Comparison of ENCODE assay signal across 8 mouse cellular contexts in the genomic region with DNA sequence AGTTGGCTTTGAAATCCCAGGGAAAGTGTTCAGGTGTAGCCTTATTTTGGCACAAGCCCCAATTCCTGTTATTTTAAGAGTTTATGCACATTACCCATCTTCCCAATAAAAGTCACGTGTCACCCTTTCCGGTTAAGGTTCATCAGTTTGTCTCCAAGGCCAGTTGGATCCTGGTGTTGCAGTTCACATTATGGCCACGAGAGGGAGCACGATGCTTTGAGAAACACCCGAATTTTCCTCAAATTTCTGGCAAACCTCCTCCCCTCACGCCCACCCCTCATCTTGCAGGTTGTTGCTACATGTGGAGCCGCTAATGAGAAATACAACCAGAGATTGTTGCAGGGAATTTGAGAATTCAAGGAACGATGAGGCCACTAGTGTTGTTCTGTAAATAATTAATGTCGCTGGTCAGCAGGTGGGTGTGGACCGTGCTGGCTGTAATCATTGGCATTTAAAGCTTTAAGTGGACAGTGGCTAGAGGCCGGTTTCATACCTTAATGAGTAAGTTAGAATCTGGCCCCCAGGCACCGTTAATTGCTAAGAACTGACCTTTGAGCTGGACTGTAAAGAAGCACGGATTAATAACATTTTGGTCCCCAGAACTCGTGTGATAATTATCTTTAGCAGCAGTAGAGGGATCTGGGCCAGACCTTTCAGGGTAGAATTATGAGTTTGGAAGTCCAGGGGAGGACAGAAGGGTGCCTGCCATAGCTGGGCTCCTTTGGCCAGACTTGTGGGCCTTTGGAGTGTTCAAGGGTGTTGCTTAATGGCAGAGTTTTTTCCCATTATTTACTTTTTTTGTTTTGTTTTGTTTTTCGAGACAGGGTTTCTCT. TPM values are rescaled to one million over a fixed set of nuclear protein-coding genes. Genes with fewer than 3 reads are reported as not detected.
DNase-seq lines count a peak whose midpoint lies in the region; ATAC-seq lines count a peak whose summit lies in the region.

No protein-coding gene starts in this region.

- H3K27me3 ChIP-seq in embryonic facial prominence, embryonic 11.5 days (ENCODE audit: control insufficient read depth, insufficient read depth, low read length): no peaks in the 10 kb centered on the region
- peaks cover 39% of the 10 kb centered on the region for H3K27me3 ChIP-seq in limb, embryonic 13.5 days
- no peaks in the 10 kb centered on the region for H3K27me3 ChIP-seq in midbrain, embryonic 16.5 days (ENCODE audit: control insufficient read depth, insufficient read depth, low read depth, low read length)
- H3K27me3 ChIP-seq in splenic B cell, adult 2 months (ENCODE audit: control insufficient read depth, insufficient read depth, low read length, poor library complexity, severe bottlenecking): no peaks in the 10 kb centered on the region

- H3K27ac ChIP-seq in embryonic facial prominence, embryonic 11.5 days (replicated peaks; ENCODE audit: low read depth, low read length): no peak overlapping the region
- no peak overlapping the region for H3K27ac ChIP-seq in limb, embryonic 13.5 days
- H3K27ac ChIP-seq in midbrain, embryonic 16.5 days (ENCODE audit: low read length): no peak overlapping the region

- H3K4me3 ChIP-seq in embryonic facial prominence, embryonic 11.5 days (ENCODE audit: low read depth, low read length): no peak overlapping the region
- no peak overlapping the region for H3K4me3 ChIP-seq in limb, embryonic 13.5 days
- peak overlapping the region; percentile 17; the same call in 1 of the 2 replicates for H3K4me3 ChIP-seq in midbrain, embryonic 16.5 days (ENCODE audit: low read depth, low read length)

- no peaks in the 10 kb centered on the region for H3K9me3 ChIP-seq in embryonic facial prominence, embryonic 11.5 days (replicated peaks; ENCODE audit: control insufficient read depth, low read length)
- H3K9me3 ChIP-seq in limb, embryonic 13.5 days: 0 out of 2 replicates have a peak, but pooled peaks cover under 1% of the 10 kb centered on the region
- H3K9me3 ChIP-seq in midbrain, embryonic 16.5 days (replicated peaks; ENCODE audit: control insufficient read depth, low read length, poor library complexity, severe bottlenecking): no peaks in the 10 kb centered on the region

- no peak; the same call in 1 of the 2 replicates for ATAC-seq in embryonic facial prominence, embryonic 11.5 days (replicated peaks; ENCODE audit: insufficient number of reproducible peaks, low FRiP score, low TSS enrichment, low read depth)
- ATAC-seq in limb, embryonic 13.5 days (ENCODE audit: low FRiP score, low read depth): no peak
- ATAC-seq in midbrain, embryonic 16.5 days: no peak

- intact Hi-C loops in heart, postnatal 25 days (cut with DNase I): loop anchor here (1.0 to 10.0 kb wide), 4 partner anchors 182 to 650 kb away; no protein-coding TSS in a partner anchor

- H3K9ac ChIP-seq in embryonic facial prominence, embryonic 11.5 days (replicated peaks; ENCODE audit: low read length): no peak overlapping the region
- H3K9ac ChIP-seq in limb, embryonic 13.5 days: no peak overlapping the region
- H3K9ac ChIP-seq in midbrain, embryonic 16.5 days (ENCODE audit: low read depth, low read length): 0 out of 2 replicates have a peak overlapping the region, but pooled peaks have one; percentile 18

- peak; percentile 91 for DNase-seq in heart, adult 11 months
- DNase-seq in heart, postnatal 25 days (ENCODE audit: low spot score): no peak
- DNase-seq in embryonic facial prominence, embryonic 11.5 days (ENCODE audit: low spot score): peak; percentile 92
- peak; percentile 38 to 87 for DNase-seq in heart, adult 18-20 months
- DNase-seq in kidney, adult 8-10 months: peak; percentile 79 to 87
- DNase-seq in splenic B cell, adult 2 months (ENCODE audit: low read depth, low spot score): peak; percentile 64

- no peak overlapping the region for H3K4me2 ChIP-seq in embryonic facial prominence, embryonic 11.5 days (ENCODE audit: low read depth, low read length)
- peak overlapping the region; percentile 46 for H3K4me2 ChIP-seq in limb, embryonic 13.5 days (replicated peaks)
- peak overlapping the region; percentile 54 for H3K4me2 ChIP-seq in midbrain, embryonic 16.5 days (ENCODE audit: low read length)

- no peaks in the 10 kb centered on the region for H3K4me1 ChIP-seq in embryonic facial prominence, embryonic 11.5 days (ENCODE audit: control insufficient read depth, insufficient read depth, low read length)
- peaks cover 2% of the 10 kb centered on the region; the same call in 1 of the 2 replicates for H3K4me1 ChIP-seq in limb, embryonic 13.5 days
- no peaks in the 10 kb centered on the region for H3K4me1 ChIP-seq in midbrain, embryonic 16.5 days (ENCODE audit: control insufficient read depth, insufficient read depth, low read length)

- no peaks in the 10 kb centered on the region for H3K36me3 ChIP-seq in embryonic facial prominence, embryonic 11.5 days (replicated peaks; ENCODE audit: control insufficient read depth, insufficient read depth, low read depth, low read length)
- H3K36me3 ChIP-seq in limb, embryonic 13.5 days: no peaks in the 10 kb centered on the region
- no peaks in the 10 kb centered on the region for H3K36me3 ChIP-seq in midbrain, embryonic 16.5 days (ENCODE audit: control insufficient read depth, insufficient read depth, low read length)
- no peaks in the 10 kb centered on the region for H3K36me3 ChIP-seq in splenic B cell, adult 2 months (ENCODE audit: control insufficient read depth, insufficient read depth, low read length, poor library complexity, severe bottlenecking)

- 19% methylated on average over 15 of the region's 15 CpGs for WGBS in embryonic facial prominence, embryonic 11.5 days
- 9% methylated on average over 15 of the region's 15 CpGs for WGBS in limb, embryonic 13.5 days
- WGBS in midbrain, embryonic 16.5 days: 20% methylated on average over 15 of the region's 15 CpGs

RNA-seq across cellular contexts. Expression of a gene that starts 49.2 kb away (rescaled TPM):
- 10 to 100 TPM; 44.9 to 50.9 TPM for total RNA-seq in heart, postnatal 25 days (2021)
- 33.1 and 35.5 TPM in 2 replicates for polyA plus RNA-seq in embryonic facial prominence, embryonic 11.5 days (2014; fragmentation: Nextera tagmentation; extraction: Ambion mirVana)
- 10 to 100 TPM; 47.2 to 52.9 TPM for total RNA-seq in heart, adult 18-20 months (2021)
- polyA plus RNA-seq in limb, embryonic 13.5 days (2015; fragmentation: Nextera tagmentation; extraction: Ambion mirVana): 24.9 and 25.7 TPM in 2 replicates
- polyA plus RNA-seq in midbrain, embryonic 16.5 days (2015; fragmentation: Nextera tagmentation; extraction: Ambion mirVana): 16.2 and 19.2 TPM in 2 replicates
